Mouse (Mus musculus) heart, postnatal 0 days (tissue): ENCODE measurements around the gene Zic4.

Experiments
- CTCF ChIP-seq: IDR thresholded peaks from 2 replicates; pipeline ENCODE4 v1.5.1; 2016; ENCODE audit warnings: antibody characterized with exemption, control low read depth, low read depth
- EP300 ChIP-seq: IDR thresholded peaks from 2 replicates; pipeline ENCODE4 v1.6.1; 2016; ENCODE audit warnings: antibody characterized with exemption, low read depth

- TF ChIP-seq CTCF (no peak), EP300 (no peak)
Measured at GRCm38 (mm10) chr9:91395066-91395772, 33.0 kb downstream of the Zic4 start.
